ENCODE assay signal across 8 mouse cellular contexts in the genomic region with DNA sequence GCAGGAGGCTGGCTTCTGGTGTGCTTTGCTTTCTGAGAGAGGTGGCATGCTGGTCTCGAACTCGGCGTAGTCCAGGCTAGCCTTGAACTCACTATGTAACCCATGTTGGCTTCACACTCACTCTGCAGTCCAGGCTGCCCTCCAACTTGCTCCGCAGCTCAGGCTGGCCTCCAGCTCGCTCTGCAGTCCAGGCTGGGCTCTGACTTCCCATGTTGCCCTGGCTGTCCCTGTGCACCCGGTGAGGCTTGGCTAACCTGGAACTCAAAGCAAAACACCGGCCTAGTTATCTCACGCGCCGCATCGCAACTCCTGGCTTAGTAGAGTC. TPM values are rescaled to one million over a fixed set of nuclear protein-coding genes. Genes with fewer than 3 reads are reported as not detected.
DNase-seq lines count a peak whose midpoint lies in the region; ATAC-seq lines count a peak whose summit lies in the region.

No protein-coding gene starts in this region.

- 21% methylated on average over 11 of the region's 11 CpGs for WGBS in lung, embryonic 16.5 days
- 23% methylated on average over 11 of the region's 11 CpGs for WGBS in hindbrain, embryonic 13.5 days
- whole genome bisulfite sequencing in midbrain, embryonic 15.5 days: 27% methylated on average over 11 of the region's 11 CpGs

- no peak overlapping the region; the same call in 1 of the 2 replicates for H3K27ac ChIP-seq in lung, embryonic 16.5 days (ENCODE audit: low read length)
- peak overlapping the region; percentile 64 for H3K27ac ChIP-seq in hindbrain, embryonic 13.5 days
- no peak overlapping the region for H3K27ac ChIP-seq in midbrain, embryonic 15.5 days

- peak overlapping the region; percentile 94 for H3K4me3 ChIP-seq in lung, embryonic 16.5 days (ENCODE audit: low read length)
- peak overlapping the region; percentile 95 for H3K4me3 ChIP-seq in hindbrain, embryonic 13.5 days
- peak overlapping the region; percentile 82 for H3K4me3 ChIP-seq in midbrain, embryonic 15.5 days

- peaks cover 27% of the 10 kb centered on the region for H3K4me1 ChIP-seq in lung, embryonic 16.5 days (replicated peaks; ENCODE audit: control insufficient read depth, insufficient read depth, low read length)
- H3K4me1 ChIP-seq in hindbrain, embryonic 13.5 days (replicated peaks): peaks cover 48% of the 10 kb centered on the region
- peaks cover 41% of the 10 kb centered on the region for H3K4me1 ChIP-seq in midbrain, embryonic 15.5 days

- peak overlapping the region; percentile 92 for H3K9ac ChIP-seq in lung, embryonic 16.5 days (ENCODE audit: low read length)
- peak overlapping the region; percentile 95 for H3K9ac ChIP-seq in hindbrain, embryonic 13.5 days
- peak overlapping the region; percentile 91 for H3K9ac ChIP-seq in midbrain, embryonic 15.5 days

- H3K27me3 ChIP-seq in lung, embryonic 16.5 days (ENCODE audit: control insufficient read depth, insufficient read depth, low read depth, low read length): no peaks in the 10 kb centered on the region
- no peaks in the 10 kb centered on the region for H3K27me3 ChIP-seq in hindbrain, embryonic 13.5 days
- H3K27me3 ChIP-seq in midbrain, embryonic 15.5 days (replicated peaks): no peaks in the 10 kb centered on the region

- H3K9me3 ChIP-seq in lung, embryonic 16.5 days (ENCODE audit: control insufficient read depth, low read length): no peaks in the 10 kb centered on the region
- no peaks in the 10 kb centered on the region for H3K9me3 ChIP-seq in hindbrain, embryonic 13.5 days
- no peaks in the 10 kb centered on the region for H3K9me3 ChIP-seq in midbrain, embryonic 15.5 days

- no peak for ATAC-seq in lung, embryonic 16.5 days (ENCODE audit: low read depth)
- no peak for ATAC-seq in hindbrain, embryonic 13.5 days (ENCODE audit: low FRiP score)
- ATAC-seq in midbrain, embryonic 15.5 days (replicated peaks): peak; percentile 10; the same call in 1 of the 2 replicates

- H3K4me2 ChIP-seq in lung, embryonic 16.5 days (ENCODE audit: low read depth, low read length): peak overlapping the region; percentile 100
- H3K4me2 ChIP-seq in hindbrain, embryonic 13.5 days: peak overlapping the region; percentile 100
- H3K4me2 ChIP-seq in midbrain, embryonic 15.5 days: peak overlapping the region; percentile 86

- H3K36me3 ChIP-seq in lung, embryonic 16.5 days (ENCODE audit: control insufficient read depth, insufficient read depth, low read length): peaks cover 12% of the 10 kb centered on the region
- H3K36me3 ChIP-seq in hindbrain, embryonic 13.5 days: peaks cover 25% of the 10 kb centered on the region
- H3K36me3 ChIP-seq in midbrain, embryonic 15.5 days (replicated peaks): peaks cover 12% of the 10 kb centered on the region

- DNase-seq in lung, postnatal 14 days: no peak
- peak; percentile 58 to 61 for DNase-seq in cerebellum, postnatal 14 days
- DNase-seq in MN1 (ENCODE audit: low spot score): no peak
- no peak for DNase-seq in adrenal gland, adult 18-20 months (ENCODE audit: low spot score in 2 of 2)
- DNase-seq in right cerebral cortex, adult 18-20 months: no peak

RNA-seq across cellular contexts. Expression of a gene that starts 0.6 kb away (rescaled TPM):
- 43.0 and 43.2 TPM in 2 replicates for polyA plus RNA-seq in lung, embryonic 16.5 days (2015; fragmentation: Nextera tagmentation; extraction: Ambion mirVana)
- polyA plus RNA-seq in hindbrain, embryonic 13.5 days (2015; fragmentation: Nextera tagmentation; extraction: Ambion mirVana): 63.6 and 68.8 TPM in 2 replicates
- polyA plus RNA-seq in midbrain, embryonic 15.5 days (2015; fragmentation: Nextera tagmentation; extraction: Ambion mirVana): 85.5 and 89.5 TPM in 2 replicates
- 10 to 100 TPM; 24.0 to 28.3 TPM for total RNA-seq in adrenal gland, adult 18-20 months (2021)

RNA-seq across cellular contexts. Expression of a gene that starts 0.7 kb away (rescaled TPM):
- 193 and 234 TPM in 2 replicates for polyA plus RNA-seq in lung, embryonic 16.5 days (2015; fragmentation: Nextera tagmentation; extraction: Ambion mirVana)
- 210 and 237 TPM in 2 replicates for polyA plus RNA-seq in hindbrain, embryonic 13.5 days (2015; fragmentation: Nextera tagmentation; extraction: Ambion mirVana)
- polyA plus RNA-seq in midbrain, embryonic 15.5 days (2015; fragmentation: Nextera tagmentation; extraction: Ambion mirVana): 214 and 222 TPM in 2 replicates
- total RNA-seq in adrenal gland, adult 18-20 months (2021): 10 to 100 TPM; 22.9 to 34.3 TPM

RNA-seq across cellular contexts. Expression of a gene that starts 11.9 kb away (rescaled TPM):
- polyA plus RNA-seq in lung, embryonic 16.5 days (2015; fragmentation: Nextera tagmentation; extraction: Ambion mirVana): 0.15 and 0.44 TPM in 2 replicates
- 3.4 and 3.5 TPM in 2 replicates for polyA plus RNA-seq in hindbrain, embryonic 13.5 days (2015; fragmentation: Nextera tagmentation; extraction: Ambion mirVana)
- 10.4 and 11.7 TPM in 2 replicates for polyA plus RNA-seq in midbrain, embryonic 15.5 days (2015; fragmentation: Nextera tagmentation; extraction: Ambion mirVana)
- 1 to 10 TPM; 4.1 to 6.3 TPM for total RNA-seq in adrenal gland, adult 18-20 months (2021)

RNA-seq across cellular contexts. Expression of a gene that starts 15.9 kb away (rescaled TPM):
- polyA plus RNA-seq in lung, embryonic 16.5 days (2015; fragmentation: Nextera tagmentation; extraction: Ambion mirVana): 0.08 TPM in 1 of 2 replicates, not detected in the other
- polyA plus RNA-seq in hindbrain, embryonic 13.5 days (2015; fragmentation: Nextera tagmentation; extraction: Ambion mirVana): 0.13 and 0.17 TPM in 2 replicates
- 0.23 and 0.41 TPM in 2 replicates for polyA plus RNA-seq in midbrain, embryonic 15.5 days (2015; fragmentation: Nextera tagmentation; extraction: Ambion mirVana)
- under 1 TPM; 0.10 to 0.13 TPM for total RNA-seq in adrenal gland, adult 18-20 months (2021)

RNA-seq across cellular contexts. Expression of a gene that starts 29.3 kb away (rescaled TPM):
- 1,799 and 1,972 TPM in 2 replicates for polyA plus RNA-seq in lung, embryonic 16.5 days (2015; fragmentation: Nextera tagmentation; extraction: Ambion mirVana)
- polyA plus RNA-seq in hindbrain, embryonic 13.5 days (2015; fragmentation: Nextera tagmentation; extraction: Ambion mirVana): 1,227 and 1,240 TPM in 2 replicates
- 1,243 and 1,388 TPM in 2 replicates for polyA plus RNA-seq in midbrain, embryonic 15.5 days (2015; fragmentation: Nextera tagmentation; extraction: Ambion mirVana)
- total RNA-seq in adrenal gland, adult 18-20 months (2021): 100 to 1,000 TPM; 903 to 981 TPM

Comparison
In these comparisons a context has a peak if more than half of its experiments do, and no peak if none do; other contexts are left out.
1. DNase-seq: peak in cerebellum, postnatal 14 days (2 of 2); none in lung, postnatal 14 days (single experiment), MN1 (single experiment), adrenal gland, adult 18-20 months (0 of 2) and right cerebral cortex, adult 18-20 months (single experiment).
2. Peak in every context shown above with its lines, with median percentiles within 50 percentile points of each other: H3K4me2 ChIP-seq, H3K4me3 ChIP-seq and H3K9ac ChIP-seq.